Mouse (Mus musculus): ENCODE results near the gene Dnah6.

Dnah6 gene

DNA sequence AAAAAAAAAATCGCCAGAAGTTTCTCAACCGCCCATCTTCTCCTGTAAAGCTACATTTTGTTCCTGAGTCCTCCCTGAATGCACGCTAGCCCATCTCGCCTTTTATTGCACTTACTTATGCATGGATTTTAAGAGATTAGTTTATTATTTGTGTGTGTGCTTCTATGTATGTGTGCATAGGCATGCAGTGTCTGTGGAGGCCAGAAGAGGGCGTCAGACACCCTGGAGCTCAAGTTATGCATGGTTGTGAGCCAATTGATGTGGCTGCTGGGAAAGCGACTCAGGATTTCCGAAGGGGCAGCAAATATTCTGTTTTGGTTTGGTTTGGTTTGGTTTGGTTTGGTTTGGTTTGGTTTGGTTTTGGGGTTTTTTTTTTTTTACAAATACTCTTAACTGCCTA is 78.0 kb downstream of the Dnah6 start:
- no peak for DNase-seq (ENCODE audit: low read depth, low spot score)

DNA sequence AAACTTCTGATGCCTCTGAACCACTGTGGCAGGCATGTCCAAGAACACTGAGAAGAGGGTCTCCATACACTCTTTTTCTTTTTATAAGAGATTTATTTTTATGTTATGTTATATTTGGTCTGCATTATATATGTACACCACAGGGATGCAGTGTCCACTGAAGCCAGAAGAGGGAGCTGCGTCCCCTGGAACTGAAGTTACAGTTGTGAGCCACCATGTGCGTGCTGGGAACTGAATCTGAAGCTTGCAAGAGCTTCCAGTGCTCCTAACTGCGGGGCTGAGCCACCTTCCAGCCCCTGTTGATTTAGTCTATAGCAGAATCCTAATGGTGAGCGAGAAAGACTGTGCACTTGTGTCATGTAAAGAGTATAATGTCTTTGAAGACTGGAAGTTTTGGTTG is 78.7 kb downstream of the Dnah6 start:
- DNase-seq (ENCODE audit: low read depth, low spot score): no peak

DNA sequence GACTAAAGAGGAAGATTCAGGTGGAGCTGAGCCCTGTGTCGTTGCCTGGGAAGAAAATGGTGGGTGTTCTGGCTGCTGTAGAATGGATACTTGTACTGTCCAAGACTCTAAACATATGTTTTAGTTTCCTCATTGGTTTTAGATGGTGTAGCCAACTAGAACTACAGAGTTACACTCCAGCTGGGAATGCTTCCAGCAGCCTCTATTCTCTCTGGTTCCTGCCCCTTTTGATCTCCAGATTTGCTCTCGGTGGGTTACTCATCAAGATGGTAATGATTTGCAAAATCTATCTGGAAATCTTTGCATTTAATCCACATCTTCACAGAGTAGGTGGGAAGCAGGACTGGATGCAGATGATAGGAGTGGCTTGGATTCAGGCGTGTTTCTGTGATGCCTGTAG is 80.6 kb downstream of the Dnah6 start:
- DNase-seq (ENCODE audit: low read depth, low spot score): no peak

DNA sequence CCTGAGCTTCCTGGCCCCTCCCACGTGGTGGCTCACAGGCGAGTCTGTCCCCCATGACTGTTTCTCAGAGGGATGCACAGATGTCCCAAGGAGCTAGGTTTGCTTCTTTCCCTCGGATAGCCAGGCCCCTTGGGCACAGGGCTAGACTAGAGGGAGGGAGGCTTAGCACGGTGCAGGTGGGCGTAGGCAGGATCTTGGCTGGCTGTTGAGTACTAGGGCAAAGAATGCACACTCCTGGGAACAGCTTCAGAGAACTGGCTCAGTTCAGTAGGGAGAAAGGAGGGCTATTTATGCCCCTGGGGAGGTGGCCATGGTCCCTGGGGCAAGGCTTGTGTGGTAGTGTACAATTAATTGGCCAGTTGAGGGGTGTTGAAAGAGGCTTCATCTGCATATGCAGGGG is 88.7 kb downstream of the Dnah6 start:
- DNase-seq (ENCODE audit: low read depth, low spot score): no peak

DNA sequence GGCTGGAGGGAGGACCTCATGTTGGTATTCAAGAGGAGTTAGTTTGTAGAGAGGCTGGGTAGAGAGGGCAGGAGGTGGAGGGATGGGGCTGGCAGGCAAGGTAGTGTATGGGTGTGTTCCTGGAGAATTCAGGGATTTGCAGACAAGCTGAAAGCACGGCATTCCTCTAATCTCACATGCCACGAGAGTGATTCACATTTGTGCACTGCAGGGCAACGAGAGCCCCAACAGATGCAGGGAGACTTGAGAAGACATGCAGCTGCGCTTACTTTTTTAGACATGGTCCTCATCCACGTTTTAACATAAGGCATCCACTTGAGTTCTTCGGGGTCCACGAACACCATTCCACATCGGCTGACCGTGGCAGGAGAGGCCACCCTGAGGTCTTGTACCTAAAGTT is 93.9 kb downstream of the Dnah6 start:
- no peak for DNase-seq (ENCODE audit: low read depth, low spot score)

DNA sequence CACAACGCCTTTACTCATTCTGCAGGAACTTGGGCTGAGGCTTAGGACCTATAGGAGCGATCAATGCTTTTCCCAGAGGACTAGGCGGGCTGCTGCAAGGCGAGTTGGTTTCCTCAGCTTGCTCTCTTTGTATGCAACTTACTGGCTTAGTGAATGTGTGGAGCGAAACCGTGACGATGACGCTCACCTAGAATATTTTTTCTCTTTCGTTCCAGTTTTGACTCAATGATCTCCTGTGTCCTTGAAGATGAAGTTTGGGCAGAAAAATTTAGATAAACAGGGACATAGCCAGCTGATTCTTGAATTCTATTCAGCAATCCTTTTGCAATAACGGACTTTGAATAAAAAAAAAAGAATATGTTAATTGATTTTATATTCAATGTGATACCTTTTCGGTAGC is 101.1 kb downstream of the Dnah6 start:
- no peak for DNase-seq (ENCODE audit: low read depth, low spot score)

DNA sequence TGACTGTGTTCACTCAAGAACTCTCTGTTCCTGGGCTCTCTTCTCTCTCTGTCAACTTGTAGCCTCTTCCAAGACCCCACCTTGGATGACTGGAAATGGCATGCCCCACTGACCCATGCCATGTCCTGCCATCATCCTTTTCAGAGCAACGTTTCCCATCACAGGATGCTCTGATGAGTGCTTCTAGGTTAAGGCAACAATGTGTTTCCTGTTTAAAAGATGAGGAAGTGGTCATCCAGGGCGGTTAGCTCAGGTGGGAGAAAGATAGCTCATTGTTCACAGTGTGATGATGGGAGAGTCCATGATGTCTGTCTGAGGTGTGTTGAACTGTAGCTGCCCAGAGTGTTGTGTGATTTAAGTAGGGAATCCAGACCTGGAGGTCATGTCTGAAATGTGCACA is 107.6 kb downstream of the Dnah6 start:
- DNase-seq (ENCODE audit: low read depth, low spot score): no peak

DNA sequence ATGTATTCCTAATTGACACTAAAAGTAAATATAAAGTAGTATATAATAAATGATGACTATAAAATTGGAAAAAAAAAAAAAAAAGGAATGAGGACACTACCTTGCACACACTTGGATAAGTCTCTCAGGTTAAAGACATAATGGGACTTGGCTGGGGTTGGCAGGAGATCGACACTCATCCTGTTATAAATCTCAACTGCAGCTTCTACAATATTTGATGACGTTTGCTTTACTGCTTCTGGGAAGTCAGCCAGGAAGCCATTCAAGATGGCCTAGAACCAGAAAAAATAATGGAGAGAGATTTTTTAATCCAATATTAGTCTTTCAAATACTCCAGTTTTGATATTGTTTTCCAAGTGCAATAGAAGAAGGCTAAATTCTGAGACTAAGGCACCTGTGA is 108.1 kb downstream of the Dnah6 start:
- DNase-seq (ENCODE audit: low read depth, low spot score): no peak

DNA sequence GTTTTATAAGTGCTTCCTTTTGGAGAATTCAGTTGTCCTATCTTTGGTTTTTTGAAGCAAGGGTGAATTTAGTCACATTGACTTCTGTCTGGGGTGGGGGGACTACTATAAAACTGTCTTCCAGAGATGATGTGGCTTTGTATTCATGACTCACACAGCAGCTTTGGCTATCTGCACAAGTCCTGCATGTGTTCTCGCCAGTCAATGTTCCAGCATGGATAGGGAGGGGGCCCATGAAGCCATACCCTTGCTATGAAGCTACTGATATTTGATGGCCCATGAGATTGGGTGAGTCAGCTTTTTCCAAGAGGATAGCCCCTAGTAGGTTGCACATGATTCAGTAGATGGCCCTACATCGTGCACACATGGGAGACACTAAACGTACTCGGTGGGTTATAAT is 128.3 kb downstream of the Dnah6 start:
- DNase-seq (ENCODE audit: low read depth, low spot score): no peak

DNA sequence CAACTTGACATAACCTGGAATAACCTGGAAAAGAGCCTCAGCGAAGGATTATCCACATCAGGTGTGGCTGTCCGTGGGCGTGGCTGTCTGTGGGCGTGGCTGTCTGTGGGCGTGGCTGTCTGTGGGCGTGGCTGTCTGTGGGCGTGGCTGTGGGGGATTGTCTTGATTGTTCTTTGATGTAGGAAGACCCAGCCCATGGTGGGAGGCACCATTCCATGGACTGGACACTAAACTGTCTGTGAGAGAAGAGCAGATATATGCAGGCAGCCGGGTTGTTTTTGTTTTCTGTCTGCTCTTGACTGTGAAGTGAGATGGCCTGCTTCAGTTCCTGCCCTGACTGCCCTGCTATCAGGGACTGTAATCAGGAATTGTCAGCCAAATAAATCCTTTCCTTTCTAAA is 130.6 kb downstream of the Dnah6 start:
- no peak for DNase-seq (ENCODE audit: low read depth, low spot score)

DNA sequence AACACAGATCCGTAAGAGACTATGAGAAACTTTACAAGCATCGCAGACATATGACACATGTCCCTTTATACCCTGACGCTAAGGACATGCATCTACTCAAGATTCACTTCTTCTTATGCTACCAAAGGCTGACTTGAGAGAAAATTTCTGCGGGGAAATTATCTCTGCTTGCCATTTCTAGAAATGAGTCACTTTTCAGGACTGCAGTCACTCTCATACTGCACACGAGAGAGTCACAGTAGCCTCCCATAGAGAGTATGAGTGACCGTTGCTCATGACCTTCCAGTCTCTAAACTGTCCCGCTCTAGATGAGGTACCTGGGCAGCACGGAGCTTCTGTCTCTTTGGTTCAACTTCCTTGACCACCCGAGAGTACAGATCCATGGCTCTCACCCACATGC is 138.9 kb downstream of the Dnah6 start:
- DNase-seq (ENCODE audit: low read depth, low spot score): no peak

DNA sequence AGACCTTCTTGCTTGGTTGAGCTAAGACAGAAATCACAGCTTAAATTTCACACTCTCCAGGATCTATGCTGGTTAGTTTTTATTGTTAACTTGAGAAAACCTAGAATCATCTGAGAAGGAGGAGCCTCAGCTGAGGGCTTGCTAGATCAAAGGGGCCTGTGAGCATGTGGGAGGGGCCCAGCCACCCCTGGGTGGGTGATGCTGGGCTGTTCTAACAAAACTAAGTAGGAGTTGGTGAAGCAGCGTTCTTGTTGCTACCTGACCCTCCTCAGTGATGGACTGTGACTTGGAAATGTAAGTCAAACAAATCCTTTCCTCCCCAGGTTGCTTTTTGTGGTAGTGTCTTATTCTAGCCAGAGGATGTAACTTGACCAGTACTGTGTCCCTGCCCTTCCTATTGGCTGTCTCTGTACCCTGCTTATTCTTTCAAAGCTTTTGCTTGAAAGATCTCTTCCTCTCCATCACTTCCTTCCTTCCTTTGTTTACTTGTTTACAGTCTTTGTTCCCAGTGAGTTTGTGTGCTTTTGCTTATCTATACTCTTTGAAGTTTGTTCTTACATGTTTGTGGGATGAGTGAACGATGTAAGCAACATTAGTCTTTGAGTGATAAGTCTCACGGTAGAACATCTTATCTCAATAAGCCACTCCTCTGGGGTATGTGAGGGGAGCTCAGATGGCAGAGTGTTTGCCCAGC is 149.2 kb downstream of the Dnah6 start:
- no peak for DNase-seq (ENCODE audit: low read depth, low spot score)

DNA sequence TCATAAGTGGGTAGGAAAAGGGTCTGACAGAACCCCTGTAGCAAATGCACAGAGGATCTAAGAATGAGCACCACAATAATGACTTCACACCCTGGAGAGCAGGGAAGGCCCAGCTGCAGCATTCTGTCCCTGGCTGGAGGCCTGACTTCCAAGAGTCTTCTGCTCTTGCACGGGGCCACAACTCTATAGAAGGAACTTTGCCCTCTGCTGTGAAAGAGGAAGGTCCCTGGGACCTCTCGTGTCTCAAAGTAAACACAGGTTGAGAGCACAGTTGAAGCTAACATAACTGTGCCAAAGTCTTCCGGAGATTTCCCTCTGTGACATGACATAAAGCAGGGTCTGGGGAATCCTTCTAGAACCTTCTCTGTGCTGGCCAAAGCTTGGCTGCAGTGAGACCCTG is 150.2 kb downstream of the Dnah6 start:
- no peak for DNase-seq (ENCODE audit: low read depth, low spot score)

DNA sequence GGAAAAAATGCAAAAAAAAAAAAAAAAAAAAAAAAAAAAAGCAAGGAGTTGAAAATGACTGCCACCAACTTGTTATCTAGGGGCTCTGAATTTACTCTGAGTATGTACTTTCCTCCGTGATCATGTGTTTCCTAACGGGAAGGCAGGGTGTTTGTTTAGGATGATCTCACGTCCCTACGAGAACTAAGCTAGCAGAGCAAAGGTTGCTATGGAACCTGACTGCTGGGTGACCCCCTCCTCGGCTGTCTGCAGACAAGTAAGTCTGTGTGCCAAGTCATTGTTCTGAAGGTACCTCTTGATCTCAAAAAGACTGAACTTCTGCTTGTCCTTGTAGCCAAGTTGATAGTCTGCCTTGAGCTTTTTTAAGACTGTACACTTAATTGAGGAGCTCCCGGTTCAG is 150.8 kb downstream of the Dnah6 start:
- DNase-seq (ENCODE audit: low read depth, low spot score): no peak

DNA sequence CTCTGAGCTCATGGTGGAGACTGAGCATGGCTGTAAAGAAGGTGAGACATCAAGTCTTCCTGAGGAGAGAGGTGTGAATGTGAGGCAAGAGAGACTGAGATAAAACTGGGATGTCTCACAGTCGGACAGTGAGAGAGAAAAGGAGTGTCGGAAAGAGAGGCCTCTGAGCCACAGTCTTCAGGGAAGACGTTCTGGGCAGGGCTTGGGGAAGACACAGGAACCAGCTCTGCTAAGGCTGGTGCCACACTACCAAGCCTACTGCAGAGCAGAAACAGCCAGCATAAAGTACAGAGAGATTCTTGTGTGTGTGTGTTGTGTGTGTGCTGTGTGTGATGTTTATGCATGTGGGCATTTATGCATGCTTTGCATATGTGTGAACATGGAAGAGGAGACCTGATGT is 156.9 kb downstream of the Dnah6 start:
- no peak for DNase-seq (ENCODE audit: low read depth, low spot score)

DNA sequence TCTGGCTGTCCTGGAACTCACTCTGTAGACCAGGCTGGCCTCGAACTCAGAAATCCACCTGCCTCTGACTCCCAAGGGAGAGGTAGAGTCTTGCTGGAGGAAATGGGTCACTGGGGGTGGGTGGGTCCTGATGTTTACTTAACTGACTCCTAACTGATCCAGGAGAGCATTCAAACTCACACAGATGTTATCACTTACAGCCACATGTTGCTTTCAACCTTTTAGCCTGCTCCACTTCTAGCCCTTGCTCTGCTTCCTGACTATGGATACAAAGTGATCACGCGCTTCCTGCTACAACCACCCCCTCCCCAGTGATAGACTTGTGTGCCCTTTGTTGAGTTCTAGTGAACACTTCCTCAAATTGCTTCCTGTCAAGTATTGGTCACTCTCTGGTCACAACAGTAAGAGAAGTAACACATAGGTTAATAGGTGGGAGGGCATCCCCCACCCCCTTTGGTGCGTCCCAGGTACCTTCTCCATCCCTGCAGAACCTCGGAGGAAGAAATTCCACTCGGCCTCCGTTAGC is 161.8 kb downstream of the Dnah6 start:
- no peak for DNase-seq (ENCODE audit: low read depth, low spot score)

DNA sequence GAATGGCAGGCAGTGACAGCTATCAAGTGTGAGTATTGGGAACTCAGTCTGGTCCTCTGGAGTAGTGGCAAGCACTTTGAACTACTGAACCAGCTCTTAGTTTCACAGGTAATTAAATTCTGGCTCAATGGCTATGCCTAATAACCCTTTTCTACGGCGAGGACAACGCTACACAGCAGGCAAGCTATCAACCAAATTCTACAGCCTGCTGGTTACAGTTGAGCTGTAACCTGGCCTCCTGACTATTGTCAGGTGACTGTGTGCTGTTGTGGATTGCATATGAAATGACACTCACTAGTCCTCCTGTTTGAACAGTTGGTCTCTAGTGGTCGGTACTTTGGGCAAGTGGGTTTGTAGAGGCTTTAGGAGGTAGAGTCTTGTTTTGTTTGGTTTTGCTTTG is 162.3 kb downstream of the Dnah6 start:
- no peak for DNase-seq (ENCODE audit: low read depth, low spot score)

DNA sequence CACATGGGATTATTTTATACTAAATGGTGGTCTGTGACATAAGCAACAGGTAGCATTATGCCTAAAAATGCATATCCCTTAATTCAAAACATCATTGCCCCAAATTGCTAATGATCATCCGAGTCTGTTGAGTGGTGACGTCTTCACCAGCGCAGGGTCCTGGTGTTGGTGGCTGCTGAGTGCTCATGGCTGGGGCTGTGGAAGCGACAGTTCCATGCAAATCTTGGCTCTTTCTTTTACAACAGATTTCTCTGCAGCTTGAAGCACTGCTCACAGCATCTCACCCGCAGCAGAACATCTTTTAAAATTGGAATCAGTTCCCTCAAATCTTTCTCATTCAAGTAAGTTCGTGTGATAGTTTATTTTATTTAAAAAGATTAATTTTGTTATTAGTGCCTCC is 166.1 kb downstream of the Dnah6 start:
- DNase-seq (ENCODE audit: low read depth, low spot score): no peak

DNA sequence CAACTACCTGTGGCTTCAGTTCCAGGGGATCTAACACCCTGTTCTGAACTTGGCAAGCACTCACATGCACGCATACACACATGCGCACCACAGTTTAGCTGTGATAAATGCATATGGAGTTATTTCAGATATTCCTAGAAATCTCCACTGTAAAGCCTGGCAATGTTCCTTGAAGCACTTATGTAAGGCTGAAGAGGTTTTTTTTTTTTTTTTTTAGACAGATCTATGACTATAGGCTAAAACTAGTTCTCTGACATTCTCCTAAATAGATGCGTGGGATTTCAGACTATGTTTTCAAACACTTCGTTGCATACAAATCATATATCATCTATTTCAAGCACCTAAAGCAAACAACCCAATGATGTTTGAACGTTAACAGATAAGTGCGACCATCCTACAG is 166.6 kb downstream of the Dnah6 start:
- DNase-seq (ENCODE audit: low read depth, low spot score): no peak

DNA sequence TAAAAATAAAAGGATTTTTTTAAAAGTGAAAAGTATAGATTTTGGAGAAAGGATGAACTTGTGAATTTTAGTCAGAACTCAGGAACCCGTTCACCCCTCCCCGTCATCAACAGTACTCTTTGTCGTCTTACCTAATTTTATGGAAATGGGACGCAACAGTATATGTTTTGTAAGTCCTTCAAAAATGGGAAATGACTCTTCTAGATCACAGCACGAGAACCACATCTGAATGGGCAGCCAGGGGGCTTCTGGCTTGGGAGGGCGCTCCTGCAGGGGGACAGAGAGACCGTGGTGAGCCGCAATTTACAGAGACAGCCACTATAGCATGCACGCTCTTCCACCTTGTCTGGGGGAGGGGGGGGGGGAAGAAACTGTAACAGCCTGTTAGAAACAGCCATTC is 167.9 kb downstream of the Dnah6 start:
- DNase-seq (ENCODE audit: low read depth, low spot score): no peak

DNA sequence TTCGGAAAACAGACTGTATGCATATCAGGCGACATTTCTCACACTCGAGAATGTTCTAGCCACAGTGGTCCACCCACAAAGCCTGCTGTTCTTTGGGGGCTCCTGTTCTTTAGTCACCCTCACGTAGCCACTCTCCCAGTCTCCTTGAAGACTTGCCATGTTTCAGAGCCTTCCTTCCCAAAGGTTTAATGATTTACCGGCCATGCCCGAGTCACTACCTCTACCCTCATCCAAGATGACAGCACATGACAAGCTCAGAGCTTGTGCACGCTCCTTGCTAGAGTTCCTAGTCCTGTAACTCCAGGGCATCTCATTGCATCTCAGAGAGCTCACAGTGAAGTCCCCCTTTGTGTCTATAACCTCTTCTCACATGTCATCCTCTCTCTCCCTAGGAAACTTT is 174.2 kb downstream of the Dnah6 start:
- DNase-seq (ENCODE audit: low read depth, low spot score): no peak

DNA sequence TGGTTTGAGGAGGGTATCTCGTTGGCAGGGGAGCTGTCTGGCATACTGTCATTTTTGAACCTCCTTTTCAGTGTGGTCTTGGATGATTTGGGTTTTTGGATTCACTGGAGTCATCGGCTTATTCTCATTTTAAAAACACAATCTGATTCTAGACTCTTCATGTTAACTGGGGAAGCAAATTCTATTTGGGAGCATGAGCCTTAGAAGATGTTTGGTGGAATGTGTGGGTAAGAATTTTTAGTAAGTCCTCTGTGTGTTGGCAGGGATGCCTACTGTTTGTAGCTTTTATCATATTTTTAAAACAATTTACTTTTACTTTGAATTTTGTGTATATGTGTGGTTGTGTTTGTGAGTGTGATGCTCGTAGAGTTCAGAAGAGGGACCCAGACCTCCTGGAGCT is 175.5 kb downstream of the Dnah6 start:
- no peak for DNase-seq (ENCODE audit: low read depth, low spot score)

DNA sequence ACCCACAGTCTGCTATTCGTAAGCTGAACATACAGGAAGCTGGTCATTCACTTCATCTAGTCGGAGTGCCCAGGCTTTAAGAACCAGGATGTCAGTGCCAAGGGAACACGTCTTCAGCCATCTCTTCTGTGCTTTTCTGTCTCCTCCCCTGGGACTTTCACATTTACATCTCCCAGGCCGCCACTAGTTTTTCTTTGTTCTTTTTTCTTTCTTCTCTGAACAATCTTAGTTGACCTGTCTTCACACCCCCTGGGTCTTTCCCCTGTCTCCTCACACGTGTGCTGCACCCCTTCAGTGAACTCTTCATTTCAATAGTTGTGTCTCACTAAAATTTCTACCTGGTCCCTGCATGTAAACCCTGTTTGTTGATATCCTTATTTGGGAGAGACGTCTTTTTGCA is 179.2 kb downstream of the Dnah6 start:
- no peak for DNase-seq (ENCODE audit: low read depth, low spot score)

DNA sequence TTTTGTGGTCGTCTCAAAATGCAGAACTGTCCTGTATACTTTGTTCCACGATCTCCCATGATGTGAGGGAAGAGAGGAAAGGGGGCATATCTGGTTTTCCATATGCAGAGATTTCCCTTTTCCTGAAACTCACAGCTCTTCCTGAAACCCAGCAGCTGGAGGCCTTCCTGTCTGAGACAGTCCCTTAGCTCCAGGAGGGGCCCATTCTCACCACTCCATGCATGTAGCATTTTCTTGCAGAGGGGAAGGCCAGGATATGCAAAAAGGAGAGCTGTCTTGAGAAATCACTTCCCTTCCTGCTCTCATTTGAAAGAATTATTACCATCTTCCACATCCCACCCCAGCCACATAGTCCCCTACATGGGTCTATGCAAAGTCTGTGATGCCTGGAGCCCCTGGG is 183.2 kb downstream of the Dnah6 start:
- no peak for DNase-seq (ENCODE audit: low read depth, low spot score)

Data from embryo, embryonic 11.5 days (tissue).